Mouse (Mus musculus): ENCODE data around the gene Olfr777. TPM values are rescaled to one million over a fixed set of nuclear protein-coding genes. Genes with fewer than 3 reads are reported as not detected.

The Olfr777 gene
- total RNA-seq (2023): not detected

GRCm38 (mm10) chr10:129271081-129271535 is at the start of gene Olfr777:
Olfr777 (minus strand) TSS chr10:129271485.

GRCm38 (mm10) chr10:129317817-129318216 is 46.5 kb upstream of the Olfr777 start, which contains the start of gene Olfr780:
Olfr780 (plus strand) TSS chr10:129318117.

GRCm38 (mm10) chr10:129258827-129259226 is 12.5 kb downstream of the Olfr777 start, which contains the start of gene Olfr776:
Olfr776 (plus strand) TSS chr10:129259127.

GRCm38 (mm10) chr10:129248112-129248511 is 23.2 kb downstream of the Olfr777 start, which contains the start of gene Olfr775:
Olfr775 (plus strand) TSS chr10:129248412.

GRCm38 (mm10) chr10:129235904-129236303 is 35.4 kb downstream of the Olfr777 start, which contains the start of gene Olfr774:
Olfr774 (plus strand) TSS chr10:129236204.

Other genes with a start within 250 kb of the Olfr777 start
- not detected for gene Olfr764-ps1, start 231.6 kb downstream of the Olfr777 start, total RNA-seq (2023)
- not detected for gene Olfr765, start 221.5 kb downstream of the Olfr777 start, total RNA-seq (2023)
- not detected for gene Olfr766-ps1, start 202.5 kb downstream of the Olfr777 start, total RNA-seq (2023)
- not detected for gene Olfr767, start 188.6 kb downstream of the Olfr777 start, total RNA-seq (2023)
- gene Olfr768, start 172.1 kb downstream of the Olfr777 start, total RNA-seq (2023): not detected
- gene Olfr769, start 153.6 kb downstream of the Olfr777 start, total RNA-seq (2023): not detected
- gene Olfr770, start 132.5 kb downstream of the Olfr777 start, total RNA-seq (2023): not detected
- not detected for gene Olfr771, start 106.7 kb downstream of the Olfr777 start, total RNA-seq (2023)
- not detected for gene Olfr772, start 93.6 kb downstream of the Olfr777 start, total RNA-seq (2023)
- not detected for gene Olfr773, start 84.1 kb downstream of the Olfr777 start, total RNA-seq (2023)
- not detected for gene Olfr774, start 35.3 kb downstream of the Olfr777 start, total RNA-seq (2023)
- gene Olfr775, start 23.1 kb downstream of the Olfr777 start, total RNA-seq (2023): not detected
- gene Olfr776, start 12.4 kb downstream of the Olfr777 start, total RNA-seq (2023): not detected
- gene Olfr780, start 46.6 kb upstream of the Olfr777 start, total RNA-seq (2023): not detected
- not detected for gene Olfr781, start 57.4 kb upstream of the Olfr777 start, total RNA-seq (2023)
- gene Olfr782, start 77.4 kb upstream of the Olfr777 start, total RNA-seq (2023): not detected
- gene Olfr784, start 112.6 kb upstream of the Olfr777 start, total RNA-seq (2023): not detected
- gene Olfr785, start 133.9 kb upstream of the Olfr777 start, total RNA-seq (2023): not detected
- gene Olfr786, start 155.8 kb upstream of the Olfr777 start, total RNA-seq (2023): not detected
- not detected for gene Olfr787, start 190.4 kb upstream of the Olfr777 start, total RNA-seq (2023)
- gene Olfr788, start 199.5 kb upstream of the Olfr777 start, total RNA-seq (2023): not detected
- gene Olfr789, start 213.3 kb upstream of the Olfr777 start, total RNA-seq (2023): not detected
- gene Olfr790, start 227.0 kb upstream of the Olfr777 start, total RNA-seq (2023): not detected